Mouse (Mus musculus) lung, postnatal 0 days (tissue): ENCODE measurements around the gene Ttll11. TPM values are rescaled to one million over a fixed set of nuclear protein-coding genes. Genes with fewer than 3 reads are reported as not detected.
A peak's percentile ranks its signal among the peaks of the same experiment; 100 is the strongest.

Experiments used
- ATAC-seq: fragments of 200-750 bp; cut with Nextera tagmentation; 2 replicates; pipeline ENCODE4 v1.8.0; 2017; ENCODE audit warnings: moderate library complexity
- DNase-seq: peaks from one replicate; pipeline ENCODE4 v3.0.0-alpha.2; 2016; ENCODE audit warnings: low spot score
- H3K27ac ChIP-seq: fragments of 300-500 bp; sonication (generic); 2 replicates; pipeline ENCODE4 v1.5.1; 2014; ENCODE audit warnings: antibody characterized with exemption, mild to moderate bottlenecking, low read length, mixed read lengths
- H3K27me3 ChIP-seq: fragments of 300-500 bp; sonication (generic); replicated peaks from 2 replicates; pipeline ENCODE4 v1.6.1; 2014; ENCODE audit warnings: low read length, mixed read lengths; ENCODE audit not compliant: insufficient read depth
- H3K36me3 ChIP-seq: fragments of 300-500 bp; sonication (generic); 2 replicates; pipeline ENCODE4 v1.6.1; 2014; ENCODE audit warnings: low read length, mixed read lengths; ENCODE audit not compliant: insufficient read depth
- H3K4me1 ChIP-seq: fragments of 300-500 bp; sonication (generic); 2 replicates; pipeline ENCODE4 v1.6.1; 2014; ENCODE audit warnings: antibody characterized with exemption, low read depth, low read length, mixed read lengths; ENCODE audit not compliant: insufficient read depth
- H3K4me2 ChIP-seq: fragments of 300-500 bp; sonication (generic); replicated peaks from 2 replicates; pipeline ENCODE4 v1.6.1; 2014; ENCODE audit warnings: low read depth, mild to moderate bottlenecking, low read length, moderate library complexity, mixed read lengths
- H3K4me3 ChIP-seq: fragments of 300-500 bp; sonication (generic); 2 replicates; pipeline ENCODE4 v1.5.1; 2014; ENCODE audit warnings: low read depth, low read length
- H3K9ac ChIP-seq: fragments of 300-500 bp; sonication (generic); replicated peaks from 2 replicates; pipeline ENCODE4 v1.6.1; 2014; ENCODE audit warnings: low read depth, mild to moderate bottlenecking
- H3K9me3 ChIP-seq: fragments of 300-500 bp; sonication (generic); 2 replicates; pipeline ENCODE4 v1.6.1; 2016; ENCODE audit warnings: low read length, mixed read lengths
- CTCF ChIP-seq: IDR thresholded peaks from 2 replicates; pipeline ENCODE4 v1.5.1; 2016; ENCODE audit warnings: antibody characterized with exemption, mild to moderate bottlenecking
- EP300 ChIP-seq: IDR thresholded peaks from 2 replicates; pipeline ENCODE4 v1.6.1; 2016; ENCODE audit warnings: antibody characterized with exemption, mild to moderate bottlenecking, control low read depth
- WGBS: fragments of 180-500 bp; shearing (Covaris S2); extraction: QIAGEN DNeasy Blood & Tissue Kit; methylation state at CpG from one replicate; pipeline ENCODE4 v1.1.7; 2014; 5-methylcytosine and 5-hydroxymethylcytosine counted together
- polyA plus RNA-seq: library from polyadenylated mRNA; unstranded; fragments of >200 nt; fragmentation: Nextera tagmentation; extraction: Ambion mirVana; gene quantifications from 2 replicates; pipeline ENCODE4 v1.2.1, GENCODE M21; 2015

Gene Ttll11
- polyA plus RNA-seq, 1 experiment from 2014 or later: 2.1 TPM

DNA sequence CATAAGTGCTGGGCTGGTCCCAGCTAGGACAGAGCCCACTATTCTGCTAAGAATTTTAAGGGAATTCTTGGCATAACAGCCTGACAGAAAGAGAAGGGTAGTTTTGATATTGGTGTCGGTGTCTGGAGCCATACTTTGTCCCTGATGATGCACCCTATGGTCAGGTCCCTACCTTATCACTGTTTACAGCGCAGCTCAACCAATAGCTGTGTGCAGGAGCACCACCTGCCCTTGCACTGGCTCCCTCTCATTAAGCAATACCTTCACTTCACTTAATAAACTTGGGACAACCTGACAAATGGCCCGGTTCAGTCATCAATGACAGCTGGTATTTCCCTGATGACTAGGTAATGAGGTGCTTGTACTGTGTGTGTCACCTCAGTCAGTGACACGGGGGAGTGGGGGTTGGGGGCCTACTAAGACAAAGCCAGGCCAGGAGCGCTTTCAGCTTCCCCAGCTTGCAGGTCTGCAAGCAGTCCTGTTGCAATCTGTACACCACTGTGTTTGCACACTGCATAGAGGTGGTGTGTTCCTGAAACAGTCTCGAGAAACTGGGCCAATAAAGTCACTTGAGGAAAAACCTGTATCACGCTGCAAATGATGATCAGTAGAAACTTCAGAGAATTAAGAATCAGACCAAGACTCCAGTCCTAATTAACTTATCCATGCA, 22.1 kb downstream of the Ttll11 start:
- H3K4me3 ChIP-seq: no peak overlapping the region
- H3K36me3 ChIP-seq: no peaks in the 10 kb centered on the region
- H3K9ac ChIP-seq: no peak overlapping the region
- no peak for ATAC-seq
- no peaks in the 10 kb centered on the region for H3K27me3 ChIP-seq
- no peaks in the 10 kb centered on the region for H3K9me3 ChIP-seq
- TF ChIP-seq EP300 (no peak), CTCF (no peak)
- H3K27ac ChIP-seq: no peak overlapping the region
- no peaks in the 10 kb centered on the region for H3K4me1 ChIP-seq
- no peak overlapping the region for H3K4me2 ChIP-seq
- WGBS: 58% methylated on average over 7 of the region's 7 CpGs
- no peak for DNase-seq

DNA sequence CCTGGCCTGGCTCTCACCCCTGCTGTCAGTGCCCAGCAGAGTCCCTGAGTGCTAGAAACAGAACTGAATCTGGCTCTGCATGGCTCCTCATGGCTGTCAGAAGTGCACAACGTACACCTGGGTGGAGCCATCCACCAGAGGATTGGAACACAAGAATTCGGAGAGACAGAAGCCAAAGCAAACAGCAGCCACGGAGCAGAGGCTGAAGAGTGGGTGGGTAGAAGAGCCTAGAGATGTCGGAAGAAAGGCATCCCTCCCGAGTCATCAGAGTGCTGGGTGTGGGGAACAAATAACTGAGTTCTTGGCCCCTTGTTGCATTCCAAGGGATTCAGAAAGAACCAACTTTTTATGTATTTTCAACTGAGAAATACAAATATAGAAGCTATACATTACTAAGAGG, 24.5 kb downstream of the Ttll11 start:
- Histone ChIP-seq H3K4me1 (no peaks in the 10 kb centered on the region), H3K27me3 (no peaks in the 10 kb centered on the region), H3K9me3 (no peaks in the 10 kb centered on the region), H3K36me3 (no peaks in the 10 kb centered on the region), H3K9ac (no peak overlapping the region), H3K27ac (no peak overlapping the region), H3K4me2 (no peak overlapping the region), H3K4me3 (no peak overlapping the region)
- DNase-seq (peak; percentile 51), ATAC-seq (peak; percentile 85)
- 24% methylated on average over 5 of the region's 5 CpGs for WGBS
- peak; percentile 55; the same call in 1 of the 2 replicates for TF ChIP-seq EP300
- TF ChIP-seq CTCF: no peak

DNA sequence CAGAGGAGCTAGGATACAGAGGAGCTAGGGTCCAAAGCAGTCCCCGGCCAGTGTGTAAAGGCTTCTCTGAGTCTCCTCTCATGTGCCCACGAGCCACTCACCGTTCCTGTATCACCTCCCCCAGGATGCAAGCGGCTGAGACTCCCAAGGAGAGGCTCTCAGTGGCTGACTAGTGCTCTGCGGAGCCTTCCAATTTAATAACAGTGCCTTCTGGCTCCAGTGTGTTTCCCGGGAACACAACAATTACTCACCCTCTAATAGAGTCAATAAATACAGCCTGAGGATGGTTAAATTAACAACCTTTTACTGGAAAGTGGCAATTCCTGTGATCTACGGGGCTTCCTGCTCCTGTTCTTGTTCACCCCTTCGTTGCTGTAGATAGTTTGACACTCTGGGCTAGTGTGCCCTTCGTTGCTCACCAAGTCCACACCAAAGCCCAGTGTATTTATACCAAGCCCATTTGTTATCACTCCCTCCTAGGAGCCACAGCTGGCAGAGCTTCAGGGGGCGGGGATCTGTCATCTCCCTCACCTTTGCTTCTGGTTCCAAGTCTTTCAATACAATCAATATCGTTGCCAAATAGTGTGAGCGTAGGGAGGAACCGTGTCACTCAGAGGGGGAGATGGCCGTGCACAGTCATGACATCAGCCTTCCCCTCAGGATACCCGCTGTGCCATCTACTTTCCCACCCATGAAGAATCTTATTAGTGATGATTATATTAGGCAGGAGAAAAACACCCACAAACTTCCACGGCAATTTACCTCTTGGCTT, 27.3 kb downstream of the Ttll11 start:
- no peak for ATAC-seq
- Histone ChIP-seq H3K4me3 (no peak overlapping the region), H3K9me3 (no peaks in the 10 kb centered on the region), H3K27ac (no peak overlapping the region), H3K27me3 (no peaks in the 10 kb centered on the region), H3K4me2 (no peak overlapping the region), H3K9ac (no peak overlapping the region), H3K36me3 (no peaks in the 10 kb centered on the region), H3K4me1 (no peaks in the 10 kb centered on the region)
- no peak for TF ChIP-seq CTCF
- no peak for TF ChIP-seq EP300
- 58% methylated on average over 16 of the region's 16 CpGs for WGBS
- DNase-seq: no peak

DNA sequence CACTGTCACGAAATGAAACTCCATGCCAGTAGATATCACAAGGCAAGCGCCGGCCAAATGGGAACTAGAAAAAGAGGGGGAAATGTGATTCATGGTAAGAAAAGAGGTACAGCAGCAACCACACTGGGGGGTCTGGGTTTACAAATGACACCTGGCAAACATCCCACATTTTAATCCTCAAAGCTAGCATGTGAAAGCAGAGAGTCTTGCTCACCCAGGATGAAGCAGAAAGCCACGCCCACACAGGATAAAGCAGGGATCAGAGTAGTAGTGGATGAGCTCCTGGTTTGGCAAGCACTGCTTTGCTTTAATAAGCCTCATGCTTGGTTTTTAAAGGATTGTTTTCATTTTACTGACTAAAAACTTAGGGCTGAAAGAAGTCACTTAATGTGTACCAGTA, 34.8 kb downstream of the Ttll11 start:
- no peak for TF ChIP-seq EP300
- no peak for TF ChIP-seq CTCF
- Histone ChIP-seq H3K4me3 (no peak overlapping the region), H3K36me3 (no peaks in the 10 kb centered on the region), H3K9ac (no peak overlapping the region), H3K4me2 (no peak overlapping the region), H3K9me3 (no peaks in the 10 kb centered on the region), H3K27me3 (no peaks in the 10 kb centered on the region), H3K27ac (no peak overlapping the region), H3K4me1 (no peaks in the 10 kb centered on the region)
- no peak for DNase-seq
- ATAC-seq: no peak
- 79% methylated on average over 4 of the region's 4 CpGs for WGBS

DNA sequence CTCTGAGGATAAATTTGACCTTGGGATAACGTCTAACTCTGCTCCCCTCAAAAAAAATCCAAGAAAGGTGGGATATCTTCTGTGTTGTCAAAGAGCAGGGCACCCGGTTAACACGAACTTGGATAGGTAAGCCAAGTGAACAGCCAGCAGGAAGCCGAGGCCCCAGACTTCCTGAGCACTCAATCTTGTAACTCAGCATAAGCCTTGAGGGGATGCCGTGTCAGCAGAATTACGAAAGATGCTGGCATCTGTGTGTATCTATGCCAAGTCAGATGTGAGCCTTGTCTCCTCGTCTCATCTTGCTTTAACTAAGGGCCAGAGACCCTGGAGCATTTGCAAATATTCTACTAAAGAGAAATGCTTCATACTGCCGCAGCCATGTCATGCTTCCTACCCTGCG, 36.8 kb downstream of the Ttll11 start:
- no peak for ATAC-seq
- H3K4me2 ChIP-seq: no peak overlapping the region
- TF ChIP-seq EP300 (no peak), CTCF (no peak)
- no peaks in the 10 kb centered on the region for H3K27me3 ChIP-seq
- no peak overlapping the region for H3K9ac ChIP-seq
- H3K4me1 ChIP-seq: no peaks in the 10 kb centered on the region
- no peaks in the 10 kb centered on the region for H3K9me3 ChIP-seq
- H3K36me3 ChIP-seq: no peaks in the 10 kb centered on the region
- H3K4me3 ChIP-seq: no peak overlapping the region
- WGBS: 59% methylated on average over 9 of the region's 9 CpGs
- H3K27ac ChIP-seq: no peak overlapping the region
- DNase-seq: no peak

DNA sequence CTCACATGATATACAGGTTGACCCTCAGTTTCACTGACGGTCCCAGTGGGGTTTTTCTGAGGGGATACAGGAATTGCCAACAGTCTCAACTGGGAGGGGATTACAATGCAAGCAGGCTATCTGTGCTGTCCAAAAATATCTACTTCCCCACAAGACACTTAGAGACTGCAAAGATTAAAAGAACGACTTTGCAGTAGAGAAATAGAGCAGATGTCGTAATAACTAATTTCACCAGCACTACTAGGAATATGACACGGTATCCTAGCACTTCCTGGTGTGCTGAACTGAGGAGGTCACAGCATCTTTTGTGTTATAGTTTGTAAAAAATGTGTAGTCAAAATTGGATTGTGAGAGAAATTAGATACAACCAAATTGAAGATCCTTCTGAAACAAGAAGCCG, 44.7 kb downstream of the Ttll11 start:
- no peaks in the 10 kb centered on the region for H3K27me3 ChIP-seq
- DNase-seq: no peak
- ATAC-seq: no peak
- no peak overlapping the region for H3K4me3 ChIP-seq
- TF ChIP-seq EP300 (no peak), CTCF (no peak)
- H3K9me3 ChIP-seq: no peaks in the 10 kb centered on the region
- no peaks in the 10 kb centered on the region for H3K4me1 ChIP-seq
- H3K36me3 ChIP-seq: no peaks in the 10 kb centered on the region
- H3K4me2 ChIP-seq: no peak overlapping the region
- H3K27ac ChIP-seq: no peak overlapping the region
- WGBS: 54% methylated on average over 5 of the region's 5 CpGs
- H3K9ac ChIP-seq: no peak overlapping the region
